Mouse (Mus musculus) liver, embryonic 11.5 days (tissue): ENCODE results near the gene Rtp4. TPM values are rescaled to one million over a fixed set of nuclear protein-coding genes. Genes with fewer than 3 reads are reported as not detected.

Experiments used
- ATAC-seq: fragments of 200-750 bp; cut with Nextera tagmentation; replicated peaks from 2 replicates; pipeline ENCODE4 v1.8.0; 2017; ENCODE audit warnings: moderate number of reproducible peaks, mild to moderate bottlenecking, moderate TSS enrichment, moderate library complexity; ENCODE audit not compliant: low FRiP score
- DNase-seq: peaks from one replicate; pipeline ENCODE4 v3.0.0-alpha.2; 2017; ENCODE audit warnings: low spot score
- H3K27ac ChIP-seq: fragments of 300-500 bp; sonication (generic); 2 replicates; pipeline ENCODE4 v1.5.1; 2014; ENCODE audit warnings: mild to moderate bottlenecking, low read depth, low read length, control low read depth
- H3K27me3 ChIP-seq: fragments of 300-500 bp; sonication (generic); replicated peaks from 2 replicates; pipeline ENCODE4 v1.6.1; 2014; ENCODE audit warnings: low read length, mixed read lengths; ENCODE audit not compliant: control insufficient read depth, insufficient read depth
- H3K36me3 ChIP-seq: fragments of 300-500 bp; sonication (generic); 2 replicates; pipeline ENCODE4 v1.6.1; 2014; ENCODE audit warnings: mild to moderate bottlenecking, low read length, moderate library complexity, mixed read lengths; ENCODE audit not compliant: control insufficient read depth, insufficient read depth
- H3K4me1 ChIP-seq: fragments of 300-500 bp; sonication (generic); replicated peaks from 2 replicates; pipeline ENCODE4 v1.6.1; 2014; ENCODE audit warnings: low read length, mixed read lengths; ENCODE audit not compliant: control insufficient read depth, insufficient read depth
- H3K4me2 ChIP-seq: fragments of 300-500 bp; sonication (generic); 2 replicates; pipeline ENCODE4 v1.6.1; 2014; ENCODE audit warnings: mild to moderate bottlenecking, control low read depth, moderate library complexity
- H3K4me3 ChIP-seq: fragments of 300-500 bp; sonication (generic); 2 replicates; pipeline ENCODE4 v1.5.1; 2014; ENCODE audit warnings: low read depth, low read length, control low read depth
- H3K9ac ChIP-seq: fragments of 300-500 bp; sonication (generic); 2 replicates; pipeline ENCODE4 v1.6.1; 2014; ENCODE audit warnings: low read depth, low read length, control low read depth
- H3K9me3 ChIP-seq: fragments of 300-500 bp; sonication (generic); 2 replicates; pipeline ENCODE4 v1.6.1; 2016; ENCODE audit warnings: low read length, inconsistent platforms, mixed read lengths; ENCODE audit not compliant: control insufficient read depth
- WGBS: fragments of 180-500 bp; shearing (Covaris S2); extraction: QIAGEN DNeasy Blood & Tissue Kit; methylation state at CpG from one replicate; pipeline ENCODE4 v1.1.7; 2014; 5-methylcytosine and 5-hydroxymethylcytosine counted together
- polyA plus RNA-seq: library from polyadenylated mRNA; unstranded; fragments of >200 nt; fragmentation: Nextera tagmentation; extraction: Ambion mirVana; gene quantifications from 2 replicates; pipeline ENCODE4 v1.2.1, GENCODE M21; 2014

Rtp4 gene
- polyA plus RNA-seq, 1 experiment from 2014 or later = 4.6 TPM

GRCm38 (mm10) chr16:23624205-23624604, 104.1 kb downstream of the Rtp4 start:
- Histone ChIP-seq H3K4me2 (no peak overlapping the region), H3K4me1 (no peaks in the 10 kb centered on the region), H3K36me3 (no peaks in the 10 kb centered on the region), H3K27ac (no peak overlapping the region), H3K4me3 (no peak overlapping the region), H3K9ac (no peak overlapping the region), H3K27me3 (no peaks in the 10 kb centered on the region), H3K9me3 (no peaks in the 10 kb centered on the region)
- ATAC-seq = no peak
- 74% methylated on average over 4 of the region's 4 CpGs for WGBS
- no peak for DNase-seq

GRCm38 (mm10) chr16:23631531-23631930, 111.4 kb downstream of the Rtp4 start:
- Histone ChIP-seq H3K4me1 (no peaks in the 10 kb centered on the region), H3K4me2 (no peak overlapping the region), H3K27me3 (no peaks in the 10 kb centered on the region), H3K36me3 (no peaks in the 10 kb centered on the region), H3K9me3 (no peaks in the 10 kb centered on the region), H3K4me3 (no peak overlapping the region), H3K27ac (no peak overlapping the region), H3K9ac (no peak overlapping the region)
- DNase-seq = no peak
- no peak for ATAC-seq
- whole genome bisulfite sequencing = 66% methylated on average over 2 of the region's 2 CpGs

GRCm38 (mm10) chr16:23632681-23633080, 112.6 kb downstream of the Rtp4 start:
- ATAC-seq (no peak), DNase-seq (no peak)
- Histone ChIP-seq H3K4me3 (no peak overlapping the region), H3K27me3 (no peaks in the 10 kb centered on the region), H3K4me1 (no peaks in the 10 kb centered on the region), H3K4me2 (no peak overlapping the region), H3K27ac (no peak overlapping the region), H3K9me3 (no peaks in the 10 kb centered on the region), H3K36me3 (no peaks in the 10 kb centered on the region), H3K9ac (no peak overlapping the region)
- WGBS = 57% methylated on average over 2 of the region's 2 CpGs

- no peak for ATAC-seq
- H3K27ac ChIP-seq = no peak overlapping the region
- no peak overlapping the region for H3K9ac ChIP-seq
- no peak overlapping the region for H3K4me2 ChIP-seq
- no peaks in the 10 kb centered on the region for H3K4me1 ChIP-seq
- no peaks in the 10 kb centered on the region for H3K9me3 ChIP-seq
- H3K36me3 ChIP-seq = no peaks in the 10 kb centered on the region
- WGBS = 92% methylated on average over 5 of the region's 5 CpGs
- H3K27me3 ChIP-seq = no peaks in the 10 kb centered on the region
- no peak for DNase-seq
- no peak overlapping the region for H3K4me3 ChIP-seq
Measured at GRCm38 (mm10) chr16:23653028-23653427, 132.9 kb downstream of the Rtp4 start.

- WGBS = 56% methylated on average over 4 of the region's 4 CpGs
- no peak for ATAC-seq
- no peak overlapping the region for H3K4me3 ChIP-seq
- H3K4me2 ChIP-seq = no peak overlapping the region
- no peaks in the 10 kb centered on the region for H3K27me3 ChIP-seq
- no peak overlapping the region for H3K27ac ChIP-seq
- DNase-seq = no peak
- H3K9me3 ChIP-seq = no peaks in the 10 kb centered on the region
- no peaks in the 10 kb centered on the region for H3K36me3 ChIP-seq
- no peak overlapping the region for H3K9ac ChIP-seq
- H3K4me1 ChIP-seq = no peaks in the 10 kb centered on the region
Measured at GRCm38 (mm10) chr16:23653479-23653878, 133.4 kb downstream of the Rtp4 start.

- WGBS = 78% methylated on average over 13 of the region's 13 CpGs
- Histone ChIP-seq H3K4me2 (no peak overlapping the region), H3K27me3 (no peaks in the 10 kb centered on the region), H3K4me1 (no peaks in the 10 kb centered on the region), H3K36me3 (no peaks in the 10 kb centered on the region), H3K9me3 (no peaks in the 10 kb centered on the region), H3K9ac (no peak overlapping the region), H3K27ac (no peak overlapping the region), H3K4me3 (no peak overlapping the region)
- DNase-seq = no peak
- ATAC-seq = no peak
Measured at GRCm38 (mm10) chr16:23659597-23660531, 139.8 kb downstream of the Rtp4 start.

Other genes starting within 250 kb of the Rtp4 start
- not detected in 2 replicates for gene Rtp1, start 91.2 kb upstream of the Rtp4 start, polyA plus RNA-seq
- 21.6 and 23.1 TPM in 2 replicates for gene Masp1, start 524 bp downstream of the Rtp4 start, polyA plus RNA-seq